Mouse (Mus musculus): ENCODE measurements around the gene Slc2a12. TPM values are rescaled to one million over a fixed set of nuclear protein-coding genes. Genes with fewer than 3 reads are reported as not detected.
A peak's percentile ranks its signal among the peaks of the same experiment; 100 is the strongest.

The Slc2a12 gene
- polyA plus RNA-seq, 2 experiments, result 0.03 TPM; not detected in 1

- WGBS (ENCODE audit: insufficient replicate concordance), result 70% methylated on average over 1 of the region's 1 CpGs
- ATAC-seq (ENCODE audit: insufficient read depth) (no peak), DNase-seq (ENCODE audit: low read depth in 3 of 3, low spot score in 3 of 3) (no peak)
- H3K9me3 ChIP-seq (ENCODE audit: control insufficient read depth, low read length), result no peaks in the 10 kb centered on the region
- H3K9ac ChIP-seq (replicated peaks), result no peak overlapping the region
- no peak overlapping the region for H3K27ac ChIP-seq
- peaks cover 21 to 26% of the 10 kb centered on the region in 2 experiments for H3K4me1 ChIP-seq (replicated peaks; ENCODE audit: control insufficient read depth in 2 of 2, insufficient read depth in 2 of 2, low read length in 1 of 2)
- no peak overlapping the region for H3K4me2 ChIP-seq (ENCODE audit: low read depth)
- H3K4me3 ChIP-seq (ENCODE audit: insufficient read depth in 1 of 2, low read depth in 2 of 2, low read length in 2 of 2), result no peak overlapping the region
- no peaks in the 10 kb centered on the region for H3K36me3 ChIP-seq (replicated peaks; ENCODE audit: control insufficient read depth, insufficient read depth, low read depth)
- TF ChIP-seq EP300 (IDR thresholded peaks at IDR 0.05; ENCODE audit: low read depth), result no peak
- TF ChIP-seq CTCF (IDR thresholded peaks at IDR 0.05; ENCODE audit: low read depth), result no peak
- H3K27me3 ChIP-seq (ENCODE audit: control insufficient read depth, insufficient read depth, low read length), result no peaks in the 10 kb centered on the region
These were observed 83.4 kb downstream of the Slc2a12 start for GRCm38 (mm10) chr10:22728257-22728656.

DNA sequence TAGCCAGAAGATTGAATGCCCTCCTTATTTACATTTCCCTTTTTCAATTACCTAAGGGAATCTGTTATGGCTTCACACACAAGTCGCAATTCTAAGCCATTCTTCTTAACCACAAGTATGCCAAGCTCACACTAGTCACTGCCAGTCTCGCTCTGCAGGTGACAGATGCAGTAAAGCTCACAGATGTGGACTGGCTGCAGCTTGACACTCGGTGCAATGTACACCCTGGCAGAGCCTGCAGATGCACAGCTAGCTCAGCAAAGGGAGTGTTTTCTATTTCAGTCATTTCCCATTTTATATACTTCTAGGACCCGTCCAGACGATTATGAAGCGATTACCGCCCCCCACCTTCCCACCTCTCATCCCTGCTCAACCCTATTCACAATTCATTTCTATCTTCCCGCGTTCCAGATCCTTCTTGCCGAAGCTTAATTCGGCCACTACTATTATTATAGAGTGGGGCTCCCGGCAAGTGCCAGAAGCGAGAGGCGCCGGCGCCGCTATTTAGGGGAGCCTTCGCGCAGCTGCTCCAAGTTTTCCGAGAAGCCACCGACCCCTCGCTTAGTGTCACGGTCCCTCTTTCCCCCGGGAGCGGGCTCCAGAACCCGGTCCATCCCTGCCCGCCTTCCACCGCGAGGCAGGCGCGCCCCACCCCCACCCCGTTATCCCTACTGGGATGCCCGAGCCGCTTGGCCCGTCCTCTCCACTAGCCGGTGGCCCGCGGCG lies 85.6 kb downstream of the Slc2a12 start:
- Histone ChIP-seq H3K4me1 (replicated peaks; ENCODE audit: control insufficient read depth in 2 of 2, insufficient read depth in 2 of 2, low read length in 1 of 2) (peaks cover 21 to 26% of the 10 kb centered on the region in 2 experiments), H3K9ac (replicated peaks) (peak overlapping the region; percentile 80), H3K4me3 (ENCODE audit: insufficient read depth in 1 of 2, low read depth in 2 of 2, low read length in 2 of 2) (peak overlapping the region; percentile 77 to 95), H3K4me2 (ENCODE audit: low read depth) (peak overlapping the region; percentile 92), H3K27me3 (ENCODE audit: control insufficient read depth, insufficient read depth, low read length) (no peaks in the 10 kb centered on the region), H3K27ac (no peak overlapping the region), H3K9me3 (ENCODE audit: control insufficient read depth, low read length) (no peaks in the 10 kb centered on the region), H3K36me3 (replicated peaks; ENCODE audit: control insufficient read depth, insufficient read depth, low read depth) (no peaks in the 10 kb centered on the region)
- DNase-seq (ENCODE audit: low read depth in 3 of 3, low spot score in 3 of 3) (peak in 1 of 3 experiments; percentile 28), ATAC-seq (ENCODE audit: insufficient read depth) (peak; percentile 71)
- TF ChIP-seq EP300 (IDR thresholded peaks at IDR 0.05; ENCODE audit: low read depth), result no peak
- TF ChIP-seq CTCF (IDR thresholded peaks at IDR 0.05; ENCODE audit: low read depth), result no peak
- WGBS (ENCODE audit: insufficient replicate concordance), result 1% methylated on average over 37 of the region's 39 CpGs

- peak overlapping the region; percentile 92 for H3K4me2 ChIP-seq (ENCODE audit: low read depth)
- no peaks in the 10 kb centered on the region for H3K27me3 ChIP-seq (ENCODE audit: control insufficient read depth, insufficient read depth, low read length)
- peaks cover 21 to 26% of the 10 kb centered on the region in 2 experiments for H3K4me1 ChIP-seq (replicated peaks; ENCODE audit: control insufficient read depth in 2 of 2, insufficient read depth in 2 of 2, low read length in 1 of 2)
- peak overlapping the region; percentile 4; the same call in 1 of the 2 replicates for H3K27ac ChIP-seq
- TF ChIP-seq EP300 (IDR thresholded peaks at IDR 0.05; ENCODE audit: low read depth), result no peak
- peak overlapping the region; percentile 77 to 95 for H3K4me3 ChIP-seq (ENCODE audit: insufficient read depth in 1 of 2, low read depth in 2 of 2, low read length in 2 of 2)
- H3K36me3 ChIP-seq (replicated peaks; ENCODE audit: control insufficient read depth, insufficient read depth, low read depth), result no peaks in the 10 kb centered on the region
- WGBS (ENCODE audit: insufficient replicate concordance), result under 1% methylated on average over 33 of the region's 33 CpGs
- no peaks in the 10 kb centered on the region for H3K9me3 ChIP-seq (ENCODE audit: control insufficient read depth, low read length)
- ATAC-seq (ENCODE audit: insufficient read depth) (no peak; the same call in 1 of the 2 replicates), DNase-seq (ENCODE audit: low read depth in 3 of 3, low spot score in 3 of 3) (peak in 1 of 3 experiments; percentile 32)
- peak overlapping the region; percentile 80 for H3K9ac ChIP-seq (replicated peaks)
These were observed 86.1 kb downstream of the Slc2a12 start for GRCm38 (mm10) chr10:22730992-22731271.

GRCm38 (mm10) chr10:22731272-22732093 lies 86.7 kb downstream of the Slc2a12 start, which contains the start of gene Tbpl1:
Tbpl1 (minus strand) TSS chr10:22731938.
- TF ChIP-seq EP300 (IDR thresholded peaks at IDR 0.05; ENCODE audit: low read depth) (peak; percentile 31; the same call in 1 of the 2 replicates), CTCF (IDR thresholded peaks at IDR 0.05; ENCODE audit: low read depth) (peak; percentile 39)
- peak within 1 kb of the TSS; percentile 92 for H3K4me2 ChIP-seq (ENCODE audit: low read depth)
- no peaks in the 10 kb centered on the region for H3K36me3 ChIP-seq (replicated peaks; ENCODE audit: control insufficient read depth, insufficient read depth, low read depth)
- peak; percentile 90 to 91 (median 90) for DNase-seq (ENCODE audit: low read depth in 3 of 3, low spot score in 3 of 3)
- H3K27ac ChIP-seq, result peak within 1 kb of the TSS; percentile 65
- peak within 1 kb of the TSS; percentile 77 to 95 for H3K4me3 ChIP-seq (ENCODE audit: insufficient read depth in 1 of 2, low read depth in 2 of 2, low read length in 2 of 2)
- under 1% methylated on average over 76 of the region's 77 CpGs for WGBS (ENCODE audit: insufficient replicate concordance)
- ATAC-seq (ENCODE audit: insufficient read depth), result peak; percentile 98
- H3K4me1 ChIP-seq (replicated peaks; ENCODE audit: control insufficient read depth in 2 of 2, insufficient read depth in 2 of 2, low read length in 1 of 2), result peaks cover 16 to 22% of the 10 kb centered on the region in 2 experiments
- H3K27me3 ChIP-seq (ENCODE audit: control insufficient read depth, insufficient read depth, low read length), result no peaks in the 10 kb centered on the region
- H3K9ac ChIP-seq (replicated peaks), result peak within 1 kb of the TSS; percentile 90
- H3K9me3 ChIP-seq (ENCODE audit: control insufficient read depth, low read length), result no peaks in the 10 kb centered on the region

GRCm38 (mm10) chr10:22732181-22732580 lies 87.4 kb downstream of the Slc2a12 start:
- DNase-seq (ENCODE audit: low read depth in 3 of 3, low spot score in 3 of 3) (no peak), ATAC-seq (ENCODE audit: insufficient read depth) (no peak)
- H3K27ac ChIP-seq, result no peak overlapping the region
- no peaks in the 10 kb centered on the region for H3K27me3 ChIP-seq (ENCODE audit: control insufficient read depth, insufficient read depth, low read length)
- peak overlapping the region; percentile 77 to 95 for H3K4me3 ChIP-seq (ENCODE audit: insufficient read depth in 1 of 2, low read depth in 2 of 2, low read length in 2 of 2)
- H3K9me3 ChIP-seq (ENCODE audit: control insufficient read depth, low read length), result no peaks in the 10 kb centered on the region
- no peaks in the 10 kb centered on the region for H3K36me3 ChIP-seq (replicated peaks; ENCODE audit: control insufficient read depth, insufficient read depth, low read depth)
- peak overlapping the region; percentile 90 for H3K9ac ChIP-seq (replicated peaks)
- H3K4me2 ChIP-seq (ENCODE audit: low read depth), result peak overlapping the region; percentile 78
- TF ChIP-seq CTCF (IDR thresholded peaks at IDR 0.05; ENCODE audit: low read depth) (no peak), EP300 (IDR thresholded peaks at IDR 0.05; ENCODE audit: low read depth) (no peak)
- H3K4me1 ChIP-seq (replicated peaks; ENCODE audit: control insufficient read depth in 2 of 2, insufficient read depth in 2 of 2, low read length in 1 of 2), result peaks cover 15 to 16% of the 10 kb centered on the region in 2 experiments
- WGBS (ENCODE audit: insufficient replicate concordance), result 13% methylated on average over 10 of the region's 10 CpGs

All from liver, embryonic 14.5 days (tissue).